Mouse (Mus musculus): ENCODE results near the gene St7l. TPM values are rescaled to one million over a fixed set of nuclear protein-coding genes. Genes with fewer than 3 reads are reported as not detected.

The St7l gene
- polyA plus RNA-seq, 1 experiment from 2014 or later = 31.0 TPM

DNA sequence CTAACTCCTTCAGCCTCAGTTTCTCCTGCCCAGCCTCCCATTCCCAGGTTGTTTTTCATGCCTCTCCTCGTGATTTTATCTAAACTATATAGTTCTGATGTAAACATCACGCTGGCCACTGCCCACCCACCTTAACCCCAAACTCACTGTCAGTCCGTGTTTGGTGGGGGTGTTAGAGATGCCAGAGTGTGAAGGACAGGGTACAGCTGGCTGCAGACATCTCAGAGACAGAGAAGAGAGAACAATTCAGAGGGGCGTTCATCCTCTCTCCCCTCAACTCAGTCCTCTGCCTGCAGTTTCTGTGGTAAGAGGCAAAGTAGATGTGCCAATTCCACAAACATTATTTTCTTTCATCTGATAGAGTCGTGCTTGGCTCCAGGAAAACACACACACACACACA lies 99.1 kb downstream of the St7l start:
- 17% methylated on average over 5 of the region's 5 CpGs for WGBS (ENCODE audit: missing documents)
- no peaks in the 10 kb centered on the region for H3K79me2 ChIP-seq (ENCODE audit: inconsistent target)
- no peak overlapping the region for H3K27ac ChIP-seq
- no peak overlapping the region for H3K4me3 ChIP-seq (ENCODE audit: inconsistent target)
- H3K36me3 ChIP-seq (ENCODE audit: inconsistent target) = no peaks in the 10 kb centered on the region

DNA sequence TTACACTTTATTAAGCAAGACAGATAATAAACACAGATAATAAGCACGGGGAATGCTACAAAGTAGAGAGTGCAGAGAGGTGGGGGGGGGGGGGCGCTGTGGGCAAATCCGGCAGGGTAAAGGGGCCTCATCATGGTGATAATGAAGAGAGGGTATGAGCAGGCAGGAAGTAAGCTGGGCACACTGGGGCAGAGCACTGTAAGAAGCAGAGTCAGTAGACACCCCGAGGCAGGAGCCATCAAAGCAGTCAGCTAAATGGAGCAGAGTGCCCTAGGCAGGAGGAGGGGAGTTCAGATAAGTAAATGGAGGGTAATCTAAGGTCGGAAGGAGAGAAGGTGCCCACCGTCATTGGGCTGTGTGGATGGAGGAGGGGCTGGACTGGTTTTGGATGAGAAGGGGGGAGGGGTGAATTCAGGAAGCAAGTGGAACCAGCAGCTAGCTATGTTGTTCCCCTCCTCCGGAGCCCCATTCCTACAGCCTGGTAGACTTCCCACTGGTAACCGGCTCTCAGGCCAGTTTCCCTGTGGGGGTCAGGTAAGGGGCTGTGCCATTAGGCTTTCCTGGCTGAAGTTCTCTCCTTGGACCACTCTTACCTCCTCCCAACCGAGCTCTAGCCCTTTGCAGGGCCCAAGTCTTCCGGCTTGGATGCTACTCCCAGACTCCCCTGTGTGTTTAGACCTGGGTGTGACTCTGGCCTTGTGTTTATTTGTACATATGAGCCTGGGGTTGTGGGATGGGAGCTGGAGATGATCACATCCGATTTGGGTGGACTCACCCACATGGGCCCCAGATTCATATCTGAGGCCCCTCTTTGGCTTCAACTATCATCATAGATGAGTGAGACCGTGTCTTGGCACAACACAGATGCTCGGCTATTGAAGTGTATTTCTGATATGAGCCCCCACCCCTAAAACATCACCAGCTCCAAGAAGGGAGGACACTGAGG lies 99.8 kb downstream of the St7l start:
- H3K27ac ChIP-seq = no peak overlapping the region
- no peaks in the 10 kb centered on the region for H3K79me2 ChIP-seq (ENCODE audit: inconsistent target)
- H3K4me3 ChIP-seq (ENCODE audit: inconsistent target) = no peak overlapping the region
- WGBS (ENCODE audit: missing documents) = 47% methylated on average over 11 of the region's 13 CpGs
- H3K36me3 ChIP-seq (ENCODE audit: inconsistent target) = no peaks in the 10 kb centered on the region

DNA sequence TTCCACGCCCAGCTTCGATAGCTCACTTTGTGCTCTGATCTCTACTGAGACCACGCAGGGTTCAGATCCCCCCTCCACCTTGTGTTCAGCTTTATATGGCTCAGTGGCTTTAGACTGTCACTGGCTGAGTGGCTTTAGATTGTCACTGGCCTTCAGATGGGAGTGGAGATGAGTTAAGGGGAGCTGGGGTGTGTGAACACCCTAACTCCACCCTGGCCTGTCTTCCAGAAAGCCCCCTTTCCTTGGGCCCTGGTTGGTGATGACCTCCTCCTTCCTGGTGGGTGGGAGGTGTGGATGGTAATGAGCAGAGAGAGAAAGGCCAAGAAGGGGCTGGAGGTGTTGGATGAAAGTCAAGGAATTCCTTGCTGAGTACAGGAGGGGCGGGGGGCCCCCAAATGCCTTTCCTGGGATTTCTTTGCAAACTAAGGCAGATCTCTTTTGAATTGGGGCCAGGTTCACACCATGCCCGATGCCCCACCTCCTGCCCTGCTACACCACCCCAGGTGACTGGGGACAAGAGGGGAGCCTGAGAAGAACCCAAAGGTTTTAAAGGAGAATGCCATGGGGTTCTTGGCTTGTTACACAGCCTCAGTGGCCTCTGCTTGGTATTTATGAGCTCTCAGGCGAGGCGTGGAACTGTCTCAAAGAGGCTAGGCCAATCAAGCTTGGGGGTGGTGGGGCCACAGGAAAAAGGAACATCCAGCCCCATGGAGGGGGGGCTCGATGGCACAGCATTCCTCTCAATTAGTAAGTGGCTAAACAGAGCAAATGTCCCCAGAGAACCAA lies 101.5 kb downstream of the St7l start:
- H3K79me2 ChIP-seq (ENCODE audit: inconsistent target) = no peaks in the 10 kb centered on the region
- H3K4me3 ChIP-seq (ENCODE audit: inconsistent target) = no peak overlapping the region
- no peaks in the 10 kb centered on the region for H3K36me3 ChIP-seq (ENCODE audit: inconsistent target)
- no peak overlapping the region for H3K27ac ChIP-seq
- WGBS (ENCODE audit: missing documents) = 85% methylated on average over 8 of the region's 8 CpGs

DNA sequence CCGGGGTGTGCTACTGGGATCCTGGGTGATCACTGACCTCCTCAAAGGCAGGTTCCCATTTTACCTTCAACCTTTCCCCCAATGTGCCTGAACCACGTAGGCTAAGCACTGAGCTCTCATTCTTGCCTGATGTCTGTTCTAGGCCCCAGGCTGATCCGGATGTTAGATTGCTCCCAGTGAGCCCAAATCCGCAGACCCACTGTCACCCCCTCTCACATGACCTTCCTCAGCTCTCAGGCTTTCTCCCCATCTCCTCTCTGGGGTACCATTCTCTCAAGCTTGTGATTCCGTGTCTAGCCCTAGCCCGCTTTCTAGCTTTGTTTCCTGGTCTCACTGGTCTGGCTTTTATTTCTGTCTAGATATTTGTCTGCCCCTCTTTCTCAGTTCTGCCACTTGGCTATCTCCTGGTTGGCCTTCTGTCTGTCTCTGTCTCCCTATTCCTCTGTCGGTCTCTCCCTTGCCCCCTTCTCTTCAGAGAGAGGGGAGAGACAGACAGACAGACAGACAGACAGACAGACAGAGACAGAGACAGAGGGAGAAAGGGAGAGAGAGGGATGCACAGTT lies 102.3 kb downstream of the St7l start:
- Histone ChIP-seq H3K36me3 (ENCODE audit: inconsistent target) (no peaks in the 10 kb centered on the region), H3K4me3 (ENCODE audit: inconsistent target) (no peak overlapping the region), H3K27ac (no peak overlapping the region), H3K79me2 (ENCODE audit: inconsistent target) (no peaks in the 10 kb centered on the region)
- 91% methylated on average over 7 of the region's 7 CpGs for WGBS (ENCODE audit: missing documents)

DNA sequence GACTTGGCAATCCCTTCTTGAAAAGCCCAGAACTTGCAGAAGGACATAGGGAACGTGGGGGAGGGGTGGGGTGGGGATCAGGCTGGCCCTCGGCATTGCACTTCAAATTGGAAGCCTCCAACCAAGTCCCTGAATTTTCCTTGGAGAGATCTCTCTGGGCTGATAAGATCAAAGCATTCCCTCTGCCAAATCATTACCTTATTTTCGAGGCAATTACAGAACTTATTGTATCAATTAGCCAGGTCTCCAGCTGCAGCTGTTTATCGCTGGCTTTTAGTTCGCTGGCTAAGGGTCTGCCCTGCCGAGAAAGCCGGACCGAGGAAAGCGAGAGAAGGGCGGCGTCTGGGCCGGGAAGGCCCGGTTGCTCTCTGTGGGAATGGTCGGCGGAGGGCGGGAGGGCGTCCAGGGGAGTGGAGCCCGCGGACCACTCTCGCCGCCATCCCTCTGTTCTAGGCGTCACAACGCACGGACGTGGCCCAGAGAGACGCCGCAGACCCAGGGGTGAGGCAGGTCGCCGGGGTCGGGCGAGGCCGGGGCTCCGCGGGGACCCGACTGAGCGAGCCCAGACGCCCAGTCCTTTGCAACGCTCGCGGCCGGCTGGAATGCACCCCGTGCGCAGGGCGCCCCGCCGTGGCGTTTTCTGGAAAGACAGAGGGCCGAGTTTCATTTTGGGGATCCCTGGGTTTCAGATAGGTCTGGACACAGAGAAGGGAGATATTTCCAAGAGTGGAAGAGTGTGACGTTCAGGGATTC lies 103.9 kb downstream of the St7l start:
- 8% methylated on average over 41 of the region's 49 CpGs for WGBS (ENCODE audit: missing documents)
- Histone ChIP-seq H3K4me3 (ENCODE audit: inconsistent target) (peak overlapping the region; percentile 11; the same call in 1 of the 2 replicates), H3K27ac (no peak overlapping the region), H3K79me2 (ENCODE audit: inconsistent target) (no peaks in the 10 kb centered on the region), H3K36me3 (ENCODE audit: inconsistent target) (no peaks in the 10 kb centered on the region)

Other genes with a start within 250 kb of the St7l start
- 3.7 to 13.7 TPM (median 4.0 TPM) in 3 replicates for gene Slc16a1, start 225.3 kb upstream of the St7l start, polyA plus RNA-seq (2018)
- gene Ppm1j, start 82.9 kb upstream of the St7l start, polyA plus RNA-seq (2018) = 0.10 to 0.56 TPM (median 0.13 TPM) in 3 replicates
- gene Fam19a3, start 82.2 kb upstream of the St7l start, polyA plus RNA-seq (2018) = not detected in 3 replicates
- 52.1 to 126 TPM (median 83.9 TPM) in 3 replicates for gene Rhoc, start 75.6 kb upstream of the St7l start, polyA plus RNA-seq (2018)
- gene Mov10, start 45.4 kb upstream of the St7l start, polyA plus RNA-seq (2018) = 24.0 to 42.1 TPM (median 27.2 TPM) in 3 replicates
- gene Capza1, start 500 bp downstream of the St7l start, polyA plus RNA-seq (2018) = 164 to 243 TPM (median 189 TPM) in 3 replicates
- gene Wnt2b, start 97.9 kb downstream of the St7l start, polyA plus RNA-seq (2018) = not detected in 3 replicates
- 54.1 to 88.6 TPM (median 71.3 TPM) in 3 replicates for gene Cttnbp2nl, start 189.1 kb downstream of the St7l start, polyA plus RNA-seq (2018)
- gene 4930564D02Rik, start 202.8 kb downstream of the St7l start, polyA plus RNA-seq (2018) = not detected in 3 replicates